Mouse (Mus musculus): ENCODE measurements around the gene Rpl18. TPM values are rescaled to one million over a fixed set of nuclear protein-coding genes. Genes with fewer than 3 reads are reported as not detected.
A peak's percentile ranks its signal among the peaks of the same experiment; 100 is the strongest.

The Rpl18 gene
- polyA plus RNA-seq, 1 experiment from 2014 or later, result 708 TPM

DNA sequence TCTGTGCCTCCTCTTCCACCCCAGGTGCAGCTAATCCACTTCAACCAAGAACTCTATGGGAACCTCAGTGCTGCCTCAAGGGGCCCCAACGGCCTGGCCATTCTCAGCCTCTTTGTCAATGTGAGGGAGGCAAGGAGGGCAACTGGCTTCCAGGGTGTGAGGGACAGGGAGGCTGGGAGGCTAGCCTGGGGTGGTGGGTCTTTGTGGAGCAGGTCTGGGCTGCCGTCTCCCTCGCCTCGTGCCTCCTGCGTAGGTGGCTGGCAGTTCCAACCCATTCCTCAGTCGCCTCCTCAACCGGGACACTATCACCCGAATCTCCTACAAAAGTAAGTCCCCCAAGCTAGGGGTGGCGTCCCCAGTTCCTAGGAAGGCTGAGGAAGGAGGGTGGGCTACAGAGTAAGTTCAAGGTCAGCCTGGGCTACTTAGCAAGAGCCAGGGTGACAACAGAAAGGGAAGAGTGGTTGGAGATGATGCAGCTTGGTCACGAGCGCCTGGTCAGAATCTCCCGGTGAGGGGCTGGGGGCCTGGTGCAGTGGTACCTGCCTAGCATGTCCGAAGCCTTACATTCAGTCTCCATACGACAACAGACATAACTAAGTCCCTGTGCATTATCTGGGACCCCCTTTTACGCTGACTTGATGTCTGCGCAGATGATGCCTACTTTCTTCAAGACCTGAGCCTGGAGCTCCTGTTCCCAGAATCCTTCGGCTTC is 12.3 kb upstream of the Rpl18 start:
- Histone ChIP-seq H3K4me2 (replicated peaks; ENCODE audit: low read depth) (no peak overlapping the region), H3K4me3 (ENCODE audit: low read depth, low read length) (no peak overlapping the region), H3K9me3 (ENCODE audit: control insufficient read depth) (no peaks in the 10 kb centered on the region), H3K27ac (ENCODE audit: low read depth, low read length) (no peak overlapping the region), H3K36me3 (ENCODE audit: control insufficient read depth, insufficient read depth) (no peaks in the 10 kb centered on the region), H3K27me3 (replicated peaks; ENCODE audit: control insufficient read depth, insufficient read depth, low read length) (peaks cover 24% of the 10 kb centered on the region), H3K9ac (ENCODE audit: low read depth, low read length) (no peak overlapping the region), H3K4me1 (replicated peaks; ENCODE audit: control insufficient read depth, insufficient read depth, low read length) (peaks cover 12% of the 10 kb centered on the region; the same call in 1 of the 2 replicates)
- no peak for ATAC-seq
- 90% methylated on average over 17 of the region's 17 CpGs for WGBS
- no peak for TF ChIP-seq CTCF (IDR thresholded peaks at IDR 0.05; ENCODE audit: low read depth)

DNA sequence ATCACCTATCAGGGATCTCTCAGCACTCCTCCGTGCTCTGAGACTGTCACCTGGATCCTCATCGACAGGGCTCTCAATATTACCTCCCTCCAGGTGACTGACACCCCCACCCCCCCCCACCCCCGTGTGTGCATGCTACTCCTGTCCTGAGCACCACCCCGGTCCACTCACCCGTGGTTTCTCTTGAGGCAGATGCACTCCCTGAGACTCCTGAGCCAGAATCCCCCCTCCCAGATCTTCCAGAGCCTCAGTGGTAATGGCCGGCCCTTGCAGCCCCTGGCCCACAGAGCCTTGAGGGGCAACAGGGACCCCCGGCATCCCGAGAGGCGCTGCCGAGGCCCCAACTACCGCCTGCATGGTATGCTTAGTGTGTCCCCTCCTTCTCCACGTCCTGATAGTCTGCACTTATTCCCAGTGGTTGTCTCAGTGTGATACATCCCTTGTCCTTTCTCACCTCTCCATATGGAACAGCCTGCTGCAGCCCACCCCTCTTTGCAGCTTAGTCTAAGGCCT is 11.7 kb upstream of the Rpl18 start:
- no peaks in the 10 kb centered on the region for H3K9me3 ChIP-seq (ENCODE audit: control insufficient read depth)
- no peak for ATAC-seq
- peak overlapping the region; percentile 56 for H3K4me3 ChIP-seq (ENCODE audit: low read depth, low read length)
- H3K27me3 ChIP-seq (replicated peaks; ENCODE audit: control insufficient read depth, insufficient read depth, low read length), result peaks cover 21% of the 10 kb centered on the region
- WGBS, result 46% methylated on average over 12 of the region's 12 CpGs
- peak overlapping the region; percentile 53; the same call in 1 of the 2 replicates for H3K9ac ChIP-seq (ENCODE audit: low read depth, low read length)
- H3K27ac ChIP-seq (ENCODE audit: low read depth, low read length), result 0 out of 2 replicates have a peak overlapping the region, but pooled peaks have one; percentile 77
- peak overlapping the region; percentile 95 for H3K4me2 ChIP-seq (replicated peaks; ENCODE audit: low read depth)
- TF ChIP-seq CTCF (IDR thresholded peaks at IDR 0.05; ENCODE audit: low read depth), result no peak
- H3K4me1 ChIP-seq (replicated peaks; ENCODE audit: control insufficient read depth, insufficient read depth, low read length), result peaks cover 16% of the 10 kb centered on the region; the same call in 1 of the 2 replicates
- no peaks in the 10 kb centered on the region for H3K36me3 ChIP-seq (ENCODE audit: control insufficient read depth, insufficient read depth)

DNA sequence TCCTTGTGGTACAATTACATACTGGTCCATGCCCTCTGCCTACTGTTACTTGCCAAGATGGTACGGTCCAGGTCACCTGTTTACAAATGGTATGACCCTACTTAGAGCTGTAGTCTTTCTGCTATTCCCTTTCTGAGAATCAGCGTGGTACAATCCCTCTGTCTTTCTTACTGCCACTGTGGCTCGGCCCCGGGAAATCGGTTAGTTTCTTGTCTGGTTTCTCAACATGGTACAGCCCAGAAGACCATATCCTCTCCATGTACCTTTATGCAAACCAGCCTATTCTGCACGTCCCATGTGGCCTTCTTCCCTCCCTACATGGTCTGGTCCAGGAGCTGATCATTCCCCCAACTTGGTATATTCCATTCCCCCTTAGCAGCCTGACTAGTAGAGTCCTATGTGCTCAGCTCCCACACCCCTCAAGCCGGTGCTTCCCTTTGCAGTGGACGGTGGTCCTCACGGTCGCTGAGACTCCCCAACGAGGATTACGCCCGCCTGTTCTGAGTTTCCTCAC is 11.2 kb upstream of the Rpl18 start:
- peak overlapping the region; percentile 95 for H3K4me2 ChIP-seq (replicated peaks; ENCODE audit: low read depth)
- 0% methylated on average over 13 of the region's 13 CpGs for WGBS
- peak; percentile 42 for ATAC-seq
- no peaks in the 10 kb centered on the region for H3K9me3 ChIP-seq (ENCODE audit: control insufficient read depth)
- peak overlapping the region; percentile 56 for H3K4me3 ChIP-seq (ENCODE audit: low read depth, low read length)
- H3K36me3 ChIP-seq (ENCODE audit: control insufficient read depth, insufficient read depth), result no peaks in the 10 kb centered on the region
- no peak for TF ChIP-seq CTCF (IDR thresholded peaks at IDR 0.05; ENCODE audit: low read depth)
- peak overlapping the region; percentile 53 for H3K9ac ChIP-seq (ENCODE audit: low read depth, low read length)
- peak overlapping the region; percentile 77; the same call in 1 of the 2 replicates for H3K27ac ChIP-seq (ENCODE audit: low read depth, low read length)
- peaks cover 16% of the 10 kb centered on the region for H3K27me3 ChIP-seq (replicated peaks; ENCODE audit: control insufficient read depth, insufficient read depth, low read length)
- peaks cover 21% of the 10 kb centered on the region; the same call in 1 of the 2 replicates for H3K4me1 ChIP-seq (replicated peaks; ENCODE audit: control insufficient read depth, insufficient read depth, low read length)

DNA sequence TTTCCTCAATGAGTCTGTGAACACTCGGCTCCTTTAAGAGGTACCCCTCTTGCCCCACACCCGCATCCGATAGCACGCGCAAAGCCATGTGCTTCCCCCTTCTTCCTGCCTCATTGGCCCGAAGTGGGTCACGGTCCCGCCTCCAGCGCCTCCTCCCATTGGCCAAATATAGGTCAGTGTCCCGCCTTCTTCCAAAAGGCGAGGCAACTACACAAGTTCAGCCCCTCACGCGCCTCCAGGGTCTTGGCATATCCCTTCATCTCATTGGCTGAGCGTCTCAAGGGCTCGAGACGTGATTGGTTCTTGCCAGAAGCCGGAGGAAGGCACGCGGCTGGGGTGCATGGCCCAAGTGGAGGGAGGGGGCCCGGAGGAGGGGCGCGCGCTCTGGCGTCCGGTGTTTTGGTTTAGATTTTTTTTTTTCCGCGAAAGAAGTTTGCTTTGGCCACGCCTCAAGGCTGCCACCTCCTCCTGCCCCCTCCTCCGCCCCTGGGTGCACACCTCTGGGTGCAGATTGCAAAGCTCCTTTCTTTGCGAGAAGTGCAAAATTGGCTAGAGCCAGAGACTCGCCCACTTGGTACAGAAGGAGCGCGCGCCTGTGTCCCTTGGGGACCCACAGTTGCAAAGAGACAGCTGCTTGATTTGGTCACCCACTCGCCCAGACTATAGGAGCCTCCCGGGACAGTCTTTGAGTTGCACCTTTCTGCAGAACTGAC is 10.4 kb upstream of the Rpl18 start, which contains the start of gene Dbp:
Gene Dbp (plus strand): TSS at position 359 of the 713 bp plus-strand sequence.
- Histone ChIP-seq H3K27ac (ENCODE audit: low read depth, low read length) (peak within 1 kb of the TSS; percentile 98), H3K9me3 (ENCODE audit: control insufficient read depth) (no peaks in the 10 kb centered on the region), H3K9ac (ENCODE audit: low read depth, low read length) (peak within 1 kb of the TSS; percentile 84), H3K27me3 (replicated peaks; ENCODE audit: control insufficient read depth, insufficient read depth, low read length) (peaks cover 8% of the 10 kb centered on the region), H3K36me3 (ENCODE audit: control insufficient read depth, insufficient read depth) (0 out of 2 replicates have a peak, but pooled peaks cover under 1% of the 10 kb centered on the region), H3K4me2 (replicated peaks; ENCODE audit: low read depth) (peak within 1 kb of the TSS; percentile 95), H3K4me1 (replicated peaks; ENCODE audit: control insufficient read depth, insufficient read depth, low read length) (peaks cover 28% of the 10 kb centered on the region), H3K4me3 (ENCODE audit: low read depth, low read length) (peak within 1 kb of the TSS; percentile 56)
- WGBS, result 0% methylated on average over 36 of the region's 36 CpGs
- ATAC-seq, result peak; percentile 48
- TF ChIP-seq CTCF (IDR thresholded peaks at IDR 0.05; ENCODE audit: low read depth), result no peak

DNA sequence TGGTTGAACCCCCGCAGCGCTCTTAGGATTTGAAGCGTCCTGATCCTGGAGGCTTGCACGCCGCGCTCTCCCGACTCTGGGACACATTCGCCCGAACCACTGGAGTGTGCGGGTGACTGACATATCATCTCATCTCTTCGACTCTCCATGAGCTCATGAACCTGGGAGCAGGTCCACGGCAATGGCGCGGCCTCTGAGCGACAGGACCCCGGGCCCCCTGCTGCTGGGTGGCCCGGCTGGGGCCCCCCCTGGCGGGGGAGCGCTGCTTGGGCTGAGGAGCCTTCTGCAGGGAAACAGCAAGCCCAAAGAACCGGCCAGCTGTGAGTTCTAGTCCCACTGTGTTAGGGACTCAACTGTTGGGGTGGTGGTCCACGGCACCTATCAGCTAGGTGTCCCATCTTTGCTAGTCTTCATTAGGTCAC is 9.8 kb upstream of the Rpl18 start:
- WGBS, result under 1% methylated on average over 21 of the region's 21 CpGs
- Histone ChIP-seq H3K27ac (ENCODE audit: low read depth, low read length) (peak overlapping the region; percentile 98), H3K4me1 (replicated peaks; ENCODE audit: control insufficient read depth, insufficient read depth, low read length) (peaks cover 31% of the 10 kb centered on the region), H3K4me3 (ENCODE audit: low read depth, low read length) (peak overlapping the region; percentile 56), H3K9me3 (ENCODE audit: control insufficient read depth) (no peaks in the 10 kb centered on the region), H3K27me3 (replicated peaks; ENCODE audit: control insufficient read depth, insufficient read depth, low read length) (peaks cover 2% of the 10 kb centered on the region; the same call in 1 of the 2 replicates), H3K4me2 (replicated peaks; ENCODE audit: low read depth) (peak overlapping the region; percentile 95), H3K9ac (ENCODE audit: low read depth, low read length) (peak overlapping the region; percentile 84), H3K36me3 (ENCODE audit: control insufficient read depth, insufficient read depth) (peaks cover 6% of the 10 kb centered on the region; the same call in 1 of the 2 replicates)
- peak; percentile 38; the same call in 1 of the 2 replicates for TF ChIP-seq CTCF (IDR thresholded peaks at IDR 0.05; ENCODE audit: low read depth)
- no peak for ATAC-seq

DNA sequence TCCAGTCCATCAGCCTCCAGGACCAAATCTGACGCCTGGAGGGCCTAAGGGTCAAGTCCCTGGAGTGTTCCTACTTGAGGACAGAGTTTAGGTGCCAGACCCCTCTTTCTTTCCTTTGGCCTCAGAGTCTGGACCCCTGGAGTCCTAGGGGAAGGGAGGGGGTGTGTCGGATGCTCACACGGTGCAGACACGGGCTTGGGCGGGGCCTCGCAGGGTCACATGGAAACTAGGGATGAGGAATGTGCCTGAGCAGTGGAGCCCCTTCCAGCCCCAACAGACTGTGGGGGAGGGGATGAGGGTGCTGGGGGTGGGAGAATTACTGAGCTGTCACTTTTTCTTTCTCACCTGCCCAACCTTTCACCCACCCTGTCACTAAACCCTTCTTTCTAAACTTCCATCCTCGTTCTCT is 9.4 kb upstream of the Rpl18 start:
- peak overlapping the region; percentile 95 for H3K4me2 ChIP-seq (replicated peaks; ENCODE audit: low read depth)
- no peak for ATAC-seq
- TF ChIP-seq CTCF (IDR thresholded peaks at IDR 0.05; ENCODE audit: low read depth), result no peak
- H3K4me3 ChIP-seq (ENCODE audit: low read depth, low read length), result peak overlapping the region; percentile 56
- WGBS, result 1% methylated on average over 7 of the region's 7 CpGs
- H3K27me3 ChIP-seq (replicated peaks; ENCODE audit: control insufficient read depth, insufficient read depth, low read length), result no peaks in the 10 kb centered on the region
- peaks cover 11% of the 10 kb centered on the region; the same call in 1 of the 2 replicates for H3K36me3 ChIP-seq (ENCODE audit: control insufficient read depth, insufficient read depth)
- H3K27ac ChIP-seq (ENCODE audit: low read depth, low read length), result peak overlapping the region; percentile 98
- peaks cover 31% of the 10 kb centered on the region for H3K4me1 ChIP-seq (replicated peaks; ENCODE audit: control insufficient read depth, insufficient read depth, low read length)
- H3K9ac ChIP-seq (ENCODE audit: low read depth, low read length), result peak overlapping the region; percentile 84
- no peaks in the 10 kb centered on the region for H3K9me3 ChIP-seq (ENCODE audit: control insufficient read depth)

Measured in intestine, postnatal 0 days (tissue).